Comparison of ENCODE assay signal across 9 mouse cellular contexts in genomic region chr11:67675562-67676540, GRCm38 (mm10). TPM values are rescaled to one million over a fixed set of nuclear protein-coding genes. Genes with fewer than 3 reads are reported as not detected.
DNase-seq lines count a peak whose midpoint lies in the region; ATAC-seq and TF ChIP-seq lines count a peak whose summit lies in the region.
"Had no signal": no experiment of that assay in that cellular context is flagged by ENCODE, and none has a peak within 500 bp of the region (broad histone marks: within the 10 kb centered on the region; RNA-seq: fewer than 3 reads in every experiment).

No protein-coding gene starts in this region.

- H3K9me3 ChIP-seq in hindbrain, embryonic 10.5 days: no peaks in the 10 kb centered on the region
- no peaks in the 10 kb centered on the region for H3K9me3 ChIP-seq in hindbrain, embryonic 12.5 days (replicated peaks)
- H3K9me3 ChIP-seq in MEL (replicated peaks; ENCODE audit: insufficient read depth, low read length): no peaks in the 10 kb centered on the region; the same call in 1 of the 2 replicates
- no peaks in the 10 kb centered on the region for H3K9me3 ChIP-seq in heart, postnatal 0 days (replicated peaks; ENCODE audit: control insufficient read depth, low read length)
- H3K9me3 ChIP-seq in midbrain, embryonic 12.5 days: no peaks in the 10 kb centered on the region

- TF ChIP-seq RAD21 in MEL (IDR thresholded peaks at IDR 0.05; ENCODE audit: low read depth, low read length): peak; percentile 61

- H3K27me3 ChIP-seq in hindbrain, embryonic 10.5 days (ENCODE audit: insufficient read depth, poor library complexity, severe bottlenecking): no peaks in the 10 kb centered on the region
- H3K27me3 ChIP-seq in hindbrain, embryonic 12.5 days: no peaks in the 10 kb centered on the region
- no peaks in the 10 kb centered on the region for H3K27me3 ChIP-seq in MEL (ENCODE audit: control insufficient read depth in 1 of 2, insufficient read depth in 2 of 2, low read length in 2 of 2)
- H3K27me3 ChIP-seq in heart, postnatal 0 days (ENCODE audit: control insufficient read depth, insufficient read depth, low read length): no peaks in the 10 kb centered on the region
- no peaks in the 10 kb centered on the region for H3K27me3 ChIP-seq in midbrain, embryonic 12.5 days

- TF ChIP-seq POLR2A in MEL (IDR thresholded peaks at IDR 0.05; ENCODE audit: control insufficient read depth in 1 of 2, insufficient read depth in 1 of 2, low read depth in 1 of 2, low read length in 2 of 2, poor library complexity in 1 of 2): no peak

- H3K27ac ChIP-seq in hindbrain, embryonic 10.5 days: no peak overlapping the region
- H3K27ac ChIP-seq in hindbrain, embryonic 12.5 days: no peak overlapping the region
- no peak overlapping the region for H3K27ac ChIP-seq in MEL (ENCODE audit: control insufficient read depth, low read depth, low read length)
- no peak overlapping the region for H3K27ac ChIP-seq in heart, postnatal 0 days (ENCODE audit: low read depth)
- H3K27ac ChIP-seq in midbrain, embryonic 12.5 days (replicated peaks): no peak overlapping the region

- H3K4me2 ChIP-seq in hindbrain, embryonic 12.5 days (replicated peaks): no peak overlapping the region
- H3K4me2 ChIP-seq in heart, postnatal 0 days (ENCODE audit: low read depth, low read length): no peak overlapping the region
- no peak overlapping the region for H3K4me2 ChIP-seq in midbrain, embryonic 12.5 days (replicated peaks)

- no peaks in the 10 kb centered on the region for H3K36me3 ChIP-seq in hindbrain, embryonic 10.5 days
- H3K36me3 ChIP-seq in hindbrain, embryonic 12.5 days: no peaks in the 10 kb centered on the region
- H3K36me3 ChIP-seq in MEL (ENCODE audit: control insufficient read depth in 1 of 2, insufficient read depth in 2 of 2, low read length in 2 of 2): no peaks in the 10 kb centered on the region
- H3K36me3 ChIP-seq in heart, postnatal 0 days (replicated peaks; ENCODE audit: control insufficient read depth, insufficient read depth, low read length): no peaks in the 10 kb centered on the region
- no peaks in the 10 kb centered on the region for H3K36me3 ChIP-seq in midbrain, embryonic 12.5 days

- TF ChIP-seq EP300 in MEL (IDR thresholded peaks at IDR 0.05; ENCODE audit: low read depth in 1 of 2, low read length in 2 of 2): no peak
- TF ChIP-seq EP300 in heart, postnatal 0 days (IDR thresholded peaks at IDR 0.05; ENCODE audit: low read depth): no peak

- no peaks in the 10 kb centered on the region for H3K79me2 ChIP-seq in MEL (ENCODE audit: control insufficient read depth, insufficient read depth, low read length, poor library complexity)

- no peak; the same call in 1 of the 2 replicates for ATAC-seq in hindbrain, embryonic 12.5 days (ENCODE audit: low FRiP score)
- peak; percentile 16; the same call in 1 of the 2 replicates for ATAC-seq in heart, postnatal 0 days (ENCODE audit: insufficient read depth, low read depth)
- ATAC-seq in midbrain, embryonic 12.5 days (ENCODE audit: low FRiP score, low read depth): peak; percentile 69; the same call in 1 of the 2 replicates

- DNase-seq in hindbrain, embryonic 10.5 days (ENCODE audit: low spot score): peak; percentile 58
- peak; percentile 47 for DNase-seq in MEL (ENCODE audit: low read depth, low spot score)
- DNase-seq in cerebellum, postnatal 14 days: peak; percentile 81 to 84
- peak; percentile 84 for DNase-seq in heart, postnatal 0 days (ENCODE audit: low spot score)
- DNase-seq in layer of hippocampus, adult 9-11 months: peak; percentile 56
- peak; percentile 42 for DNase-seq in thymus, postnatal 14 days

- H3K4me3 ChIP-seq in hindbrain, embryonic 10.5 days: no peak overlapping the region
- H3K4me3 ChIP-seq in hindbrain, embryonic 12.5 days: no peak overlapping the region
- H3K4me3 ChIP-seq in MEL (ENCODE audit: control insufficient read depth in 1 of 2, insufficient read depth in 1 of 2, low read depth in 2 of 2, low read length in 2 of 2): no peak overlapping the region
- no peak overlapping the region for H3K4me3 ChIP-seq in heart, postnatal 0 days (ENCODE audit: low read depth, low read length)
- H3K4me3 ChIP-seq in midbrain, embryonic 12.5 days: no peak overlapping the region

- 62% methylated on average over 12 of the region's 12 CpGs for WGBS in hindbrain, embryonic 10.5 days
- 62% methylated on average over 12 of the region's 12 CpGs for WGBS in hindbrain, embryonic 12.5 days
- whole genome bisulfite sequencing in heart, postnatal 0 days: 52% methylated on average over 12 of the region's 12 CpGs
- 66% methylated on average over 12 of the region's 12 CpGs for WGBS in midbrain, embryonic 12.5 days

- H3K9ac ChIP-seq in hindbrain, embryonic 12.5 days: no peak overlapping the region
- H3K9ac ChIP-seq in MEL (ENCODE audit: control insufficient read depth, low read depth, low read length, poor library complexity, severe bottlenecking): no peak overlapping the region
- no peak overlapping the region for H3K9ac ChIP-seq in heart, postnatal 0 days (replicated peaks; ENCODE audit: low read depth, low read length)
- no peak overlapping the region for H3K9ac ChIP-seq in midbrain, embryonic 12.5 days (replicated peaks)

- H3K4me1 ChIP-seq in hindbrain, embryonic 10.5 days (replicated peaks): no peaks in the 10 kb centered on the region
- H3K4me1 ChIP-seq in hindbrain, embryonic 12.5 days: no peaks in the 10 kb centered on the region
- no peaks in the 10 kb centered on the region for H3K4me1 ChIP-seq in MEL (ENCODE audit: control insufficient read depth in 1 of 2, insufficient read depth in 2 of 2, low read length in 2 of 2)
- H3K4me1 ChIP-seq in heart, postnatal 0 days (ENCODE audit: control insufficient read depth, insufficient read depth): peaks cover 14% of the 10 kb centered on the region
- no peaks in the 10 kb centered on the region for H3K4me1 ChIP-seq in midbrain, embryonic 12.5 days

- peak; percentile 36 to 64 (median 56) for TF ChIP-seq CTCF in MEL (IDR thresholded peaks at IDR 0.05 in 2 of 3, conservative IDR thresholded peaks at IDR 0.05 in 1 of 3; ENCODE audit: control insufficient read depth in 1 of 3, insufficient read depth in 1 of 3, low read depth in 2 of 3, low read length in 3 of 3, poor library complexity in 1 of 3, severe bottlenecking in 1 of 3)
- TF ChIP-seq CTCF in heart, postnatal 0 days (IDR thresholded peaks at IDR 0.05; ENCODE audit: low read depth): peak; percentile 98

TF ChIP-seq in MEL, 35 proteins besides CTCF, POLR2A, EP300 and RAD21:
- peak; percentile 50 for TF ChIP-seq SMC3 (IDR thresholded peaks at IDR 0.05; ENCODE audit: low read depth, low read length)
- TF ChIP-seq ELF1 (IDR thresholded peaks at IDR 0.05; ENCODE audit: low read depth, low read length): no peak
- 0 out of 2 replicates have a peak, but pooled peaks have one; percentile 34 for TF ChIP-seq ZC3H11A (IDR thresholded peaks at IDR 0.05; ENCODE audit: low read depth, low read length)

RNA-seq across cellular contexts. Expression of gene Rcvrn, which starts 19.3 kb away (rescaled TPM):
- polyA plus RNA-seq in hindbrain, embryonic 10.5 days (2016; fragmentation: Nextera tagmentation; extraction: Ambion mirVana): not detected in 2 replicates
- polyA plus RNA-seq in hindbrain, embryonic 12.5 days (2016; fragmentation: Nextera tagmentation; extraction: Ambion mirVana): not detected in 2 replicates
- total RNA-seq in MEL (2012; rRNA removed): not detected in 2 replicates
- not detected for polyA plus RNA-seq in MEL (2012; ENCODE audit: insufficient read depth in 1 of 2, insufficient read length in 2 of 2, low read depth in 1 of 2, low replicate concordance in 2 of 2, missing spikeins in 1 of 2)
- total RNA-seq in heart, postnatal 0 days (2014; rRNA removed; ENCODE audit: low replicate concordance): not detected in 2 replicates
- polyA plus RNA-seq in heart, postnatal 0 days (2015; fragmentation: Nextera tagmentation; extraction: Ambion mirVana): not detected in 2 replicates
- not detected in 2 replicates for polyA plus RNA-seq in midbrain, embryonic 12.5 days (2016; fragmentation: Nextera tagmentation; extraction: Ambion mirVana)
- total RNA-seq: adrenal gland, postnatal 4 days had no signal
